Mouse (Mus musculus) bone marrow macrophage, adult 2 months (primary cell): ENCODE measurements around the gene Catsperg1.

Source experiments
- CTCF ChIP-seq: IDR thresholded peaks from 2 replicates; pipeline ENCODE4 v1.5.1; 2012; ENCODE audit warnings: low read depth, mild to moderate bottlenecking, low read length, moderate library complexity
- POLR2A ChIP-seq: IDR thresholded peaks from 2 replicates; pipeline ENCODE4 v1.6.1; 2012; ENCODE audit warnings: mild to moderate bottlenecking, low read depth, low read length, borderline replicate concordance

- no peak for TF ChIP-seq CTCF
- no peak for TF ChIP-seq POLR2A
Measured at GRCm38 (mm10) chr7:29179323-29179722, 34.5 kb downstream of the Catsperg1 start.
